Mouse (Mus musculus): ENCODE results near the gene Ppp1r14a. TPM values are rescaled to one million over a fixed set of nuclear protein-coding genes. Genes with fewer than 3 reads are reported as not detected.

Ppp1r14a gene
- polyA plus RNA-seq, 1 experiment: 0.07 TPM

- TF ChIP-seq TAL1 (IDR thresholded peaks at IDR 0.05; ENCODE audit: low read length): no peak
- TF ChIP-seq GATA1 (IDR thresholded peaks at IDR 0.05; ENCODE audit: low read length): no peak
- Histone ChIP-seq H3K36me3 (ENCODE audit: control insufficient read depth) (no peaks in the 10 kb centered on the region), H3K4me3 (replicated peaks) (no peak overlapping the region), H3K4me1 (ENCODE audit: control insufficient read depth) (peaks cover 5% of the 10 kb centered on the region), H3K9me3 (ENCODE audit: control insufficient read depth, low read length) (no peaks in the 10 kb centered on the region), H3K27me3 (ENCODE audit: control insufficient read depth) (peaks cover 17% of the 10 kb centered on the region)
Measured at GRCm38 (mm10) chr7:29294111-29294761, 5.1 kb downstream of the Ppp1r14a start.

DNA sequence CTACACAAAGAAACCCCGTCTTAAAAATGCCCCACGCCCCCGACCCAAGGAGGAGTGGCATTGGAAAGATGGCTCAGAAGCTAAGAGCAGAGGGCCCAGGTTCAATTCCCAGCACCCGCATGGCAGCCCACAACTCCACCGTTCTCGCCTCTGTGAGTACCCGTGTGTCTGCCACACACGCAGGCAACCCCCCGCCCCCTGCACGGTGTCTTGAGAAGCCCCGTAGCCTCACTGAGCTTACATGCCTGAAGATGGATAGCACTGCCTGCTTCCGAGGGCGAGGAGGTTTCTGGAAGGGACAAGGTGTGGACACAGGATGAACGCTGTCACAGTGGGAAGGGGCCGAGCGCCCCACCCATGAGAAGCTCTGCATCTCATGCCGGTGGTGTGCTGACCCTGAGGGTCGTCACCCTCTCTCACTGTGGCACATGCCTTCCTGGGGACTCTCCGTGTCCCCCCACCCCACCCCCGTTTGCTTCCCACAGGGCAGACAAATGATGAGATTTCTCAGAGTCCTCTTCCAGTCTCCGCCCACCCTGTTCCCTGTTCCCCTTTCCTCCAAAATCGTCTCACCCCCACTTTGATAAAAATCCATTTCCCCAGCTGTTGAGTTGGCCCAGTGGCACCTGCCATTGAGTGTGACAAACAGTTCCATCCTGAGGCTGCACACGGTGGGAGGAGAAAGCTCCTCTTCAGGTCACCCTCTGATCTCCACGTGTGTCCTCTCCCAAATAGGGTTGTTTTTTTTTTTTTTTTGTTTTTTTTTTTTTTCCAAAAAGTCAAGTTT lies 6.9 kb downstream of the Ppp1r14a start:
- H3K9me3 ChIP-seq (ENCODE audit: control insufficient read depth, low read length): no peaks in the 10 kb centered on the region
- peaks cover 10% of the 10 kb centered on the region for H3K27me3 ChIP-seq (ENCODE audit: control insufficient read depth)
- no peak overlapping the region for H3K4me3 ChIP-seq (replicated peaks)
- no peak for TF ChIP-seq TAL1 (IDR thresholded peaks at IDR 0.05; ENCODE audit: low read length)
- H3K36me3 ChIP-seq (ENCODE audit: control insufficient read depth): no peaks in the 10 kb centered on the region
- peaks cover under 1% of the 10 kb centered on the region for H3K4me1 ChIP-seq (ENCODE audit: control insufficient read depth)

- Histone ChIP-seq H3K4me3 (replicated peaks) (no peak overlapping the region), H3K27me3 (ENCODE audit: control insufficient read depth) (peaks cover 15% of the 10 kb centered on the region), H3K4me1 (ENCODE audit: control insufficient read depth) (peaks cover 2% of the 10 kb centered on the region), H3K9me3 (ENCODE audit: control insufficient read depth, low read length) (no peaks in the 10 kb centered on the region), H3K36me3 (ENCODE audit: control insufficient read depth) (no peaks in the 10 kb centered on the region)
- TF ChIP-seq TAL1 (IDR thresholded peaks at IDR 0.05; ENCODE audit: low read length) (no peak), GATA1 (IDR thresholded peaks at IDR 0.05; ENCODE audit: low read length) (no peak)
Measured at GRCm38 (mm10) chr7:29296998-29297397, 7.9 kb downstream of the Ppp1r14a start.

- Histone ChIP-seq H3K4me3 (replicated peaks) (no peak overlapping the region), H3K4me1 (ENCODE audit: control insufficient read depth) (peaks cover 19% of the 10 kb centered on the region), H3K9me3 (ENCODE audit: control insufficient read depth, low read length) (peaks cover 11% of the 10 kb centered on the region; the same call in 1 of the 2 replicates), H3K27me3 (ENCODE audit: control insufficient read depth) (peaks cover 56% of the 10 kb centered on the region), H3K36me3 (ENCODE audit: control insufficient read depth) (no peaks in the 10 kb centered on the region)
- TF ChIP-seq GATA1 (IDR thresholded peaks at IDR 0.05; ENCODE audit: low read length) (no peak), TAL1 (IDR thresholded peaks at IDR 0.05; ENCODE audit: low read length) (no peak)
Measured at GRCm38 (mm10) chr7:29301127-29301566, 12.0 kb downstream of the Ppp1r14a start.

- Histone ChIP-seq H3K27me3 (ENCODE audit: control insufficient read depth) (peaks cover 64% of the 10 kb centered on the region), H3K9me3 (ENCODE audit: control insufficient read depth, low read length) (peaks cover 11% of the 10 kb centered on the region; the same call in 1 of the 2 replicates), H3K4me3 (replicated peaks) (no peak overlapping the region), H3K4me1 (ENCODE audit: control insufficient read depth) (peaks cover 29% of the 10 kb centered on the region), H3K36me3 (ENCODE audit: control insufficient read depth) (no peaks in the 10 kb centered on the region)
- TF ChIP-seq TAL1 (IDR thresholded peaks at IDR 0.05; ENCODE audit: low read length) (no peak), GATA1 (IDR thresholded peaks at IDR 0.05; ENCODE audit: low read length) (no peak)
Measured at GRCm38 (mm10) chr7:29302641-29303040, 13.5 kb downstream of the Ppp1r14a start.

- Histone ChIP-seq H3K36me3 (ENCODE audit: control insufficient read depth) (no peaks in the 10 kb centered on the region), H3K27me3 (ENCODE audit: control insufficient read depth) (peaks cover 73% of the 10 kb centered on the region), H3K9me3 (ENCODE audit: control insufficient read depth, low read length) (peaks cover 11% of the 10 kb centered on the region; the same call in 1 of the 2 replicates), H3K4me3 (replicated peaks) (peak within 1 kb of the TSS; percentile 53), H3K4me1 (ENCODE audit: control insufficient read depth) (peaks cover 41% of the 10 kb centered on the region)
- no peak for TF ChIP-seq TAL1 (IDR thresholded peaks at IDR 0.05; ENCODE audit: low read length)
- no peak for TF ChIP-seq GATA1 (IDR thresholded peaks at IDR 0.05; ENCODE audit: low read length)
Measured at GRCm38 (mm10) chr7:29303738-29304462, 14.8 kb downstream of the Ppp1r14a start, which contains the start of gene Dpf1. Gene Dpf1 (plus strand): TSS chr7:29303951.

GRCm38 (mm10) chr7:29304463-29305262 lies 15.6 kb downstream of the Ppp1r14a start:
- Histone ChIP-seq H3K4me3 (replicated peaks) (peak overlapping the region; percentile 53), H3K36me3 (ENCODE audit: control insufficient read depth) (no peaks in the 10 kb centered on the region), H3K27me3 (ENCODE audit: control insufficient read depth) (peaks cover 75% of the 10 kb centered on the region), H3K4me1 (ENCODE audit: control insufficient read depth) (peaks cover 49% of the 10 kb centered on the region), H3K9me3 (ENCODE audit: control insufficient read depth, low read length) (peaks cover 11% of the 10 kb centered on the region; the same call in 1 of the 2 replicates)
- no peak for TF ChIP-seq GATA1 (IDR thresholded peaks at IDR 0.05; ENCODE audit: low read length)
- TF ChIP-seq TAL1 (IDR thresholded peaks at IDR 0.05; ENCODE audit: low read length): no peak

- TF ChIP-seq GATA1 (IDR thresholded peaks at IDR 0.05; ENCODE audit: low read length): no peak
- TF ChIP-seq TAL1 (IDR thresholded peaks at IDR 0.05; ENCODE audit: low read length): no peak
- Histone ChIP-seq H3K4me3 (replicated peaks) (no peak overlapping the region), H3K27me3 (ENCODE audit: control insufficient read depth) (peaks cover 76% of the 10 kb centered on the region), H3K36me3 (ENCODE audit: control insufficient read depth) (no peaks in the 10 kb centered on the region), H3K4me1 (ENCODE audit: control insufficient read depth) (peaks cover 53% of the 10 kb centered on the region), H3K9me3 (ENCODE audit: control insufficient read depth, low read length) (peaks cover 11% of the 10 kb centered on the region; the same call in 1 of the 2 replicates)
Measured at GRCm38 (mm10) chr7:29305263-29305988, 16.3 kb downstream of the Ppp1r14a start.

Data from erythroblast, embryonic 14.5 days (primary cell).